Mouse (Mus musculus): ENCODE data around the gene Clec16a.
A peak's percentile ranks its signal among the peaks of the same experiment; 100 is the strongest.

The Clec16a gene

GRCm38 (mm10) chr16:10577548-10577947 lies 32.4 kb downstream of the Clec16a start:
- DNase-seq (ENCODE audit: extremely low read depth, insufficient read length, low spot score) = no peak

DNA sequence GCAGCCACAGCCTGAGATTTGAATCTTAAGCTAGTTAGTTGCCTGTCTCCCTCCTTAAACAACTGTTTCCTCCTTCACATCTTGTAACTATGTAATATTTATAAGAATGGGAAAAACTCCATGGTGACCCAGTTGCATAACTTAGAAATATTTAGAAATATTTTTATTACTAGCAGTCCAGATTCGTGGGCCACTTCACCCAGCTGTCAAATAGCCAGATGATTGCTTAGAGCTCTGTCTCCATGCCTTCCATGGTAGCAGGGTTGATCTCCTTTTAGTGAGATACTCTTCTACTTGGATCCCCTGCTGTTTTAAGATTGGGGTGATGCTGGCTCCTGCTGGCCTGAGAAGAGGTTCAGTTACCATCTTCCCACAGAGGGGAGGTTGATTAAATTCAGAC lies 33.2 kb downstream of the Clec16a start:
- no peak for DNase-seq (ENCODE audit: extremely low read depth, insufficient read length, low spot score)

GRCm38 (mm10) chr16:10581234-10581898 lies 36.2 kb downstream of the Clec16a start:
- DNase-seq (ENCODE audit: extremely low read depth, insufficient read length, low spot score) = no peak

GRCm38 (mm10) chr16:10585165-10585564 lies 40.0 kb downstream of the Clec16a start:
- peak; percentile 26 for DNase-seq (ENCODE audit: extremely low read depth, insufficient read length, low spot score)

GRCm38 (mm10) chr16:10586546-10586945 lies 41.4 kb downstream of the Clec16a start:
- no peak for DNase-seq (ENCODE audit: extremely low read depth, insufficient read length, low spot score)

- DNase-seq (ENCODE audit: extremely low read depth, insufficient read length, low spot score) = no peak
These were observed 55.0 kb downstream of the Clec16a start for GRCm38 (mm10) chr16:10599888-10600740.

GRCm38 (mm10) chr16:10607802-10608201 lies 62.7 kb downstream of the Clec16a start:
- no peak for DNase-seq (ENCODE audit: extremely low read depth, insufficient read length, low spot score)

GRCm38 (mm10) chr16:10609921-10610320 lies 64.8 kb downstream of the Clec16a start:
- no peak for DNase-seq (ENCODE audit: extremely low read depth, insufficient read length, low spot score)

GRCm38 (mm10) chr16:10610801-10611200 lies 65.7 kb downstream of the Clec16a start:
- no peak for DNase-seq (ENCODE audit: extremely low read depth, insufficient read length, low spot score)

DNA sequence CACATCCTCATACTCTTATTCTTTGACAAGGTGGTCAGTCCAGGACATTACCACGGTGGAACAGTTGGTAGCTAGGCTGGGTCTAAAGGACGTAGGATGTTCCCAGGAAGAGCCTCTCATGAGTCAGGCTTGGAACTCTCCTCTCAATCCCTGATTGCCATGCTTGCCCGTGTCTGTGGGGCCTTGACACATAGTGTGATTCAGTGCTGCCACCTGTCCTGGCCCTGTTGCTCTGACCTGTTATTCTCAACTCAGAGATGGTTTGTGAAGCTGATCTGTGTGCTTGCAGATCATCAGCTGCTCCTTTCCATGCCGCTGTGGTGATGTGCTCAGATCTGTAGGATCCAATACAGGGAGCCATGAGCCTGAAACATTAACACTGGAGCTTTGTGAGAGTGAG lies 66.2 kb downstream of the Clec16a start:
- DNase-seq (ENCODE audit: extremely low read depth, insufficient read length, low spot score) = no peak

DNA sequence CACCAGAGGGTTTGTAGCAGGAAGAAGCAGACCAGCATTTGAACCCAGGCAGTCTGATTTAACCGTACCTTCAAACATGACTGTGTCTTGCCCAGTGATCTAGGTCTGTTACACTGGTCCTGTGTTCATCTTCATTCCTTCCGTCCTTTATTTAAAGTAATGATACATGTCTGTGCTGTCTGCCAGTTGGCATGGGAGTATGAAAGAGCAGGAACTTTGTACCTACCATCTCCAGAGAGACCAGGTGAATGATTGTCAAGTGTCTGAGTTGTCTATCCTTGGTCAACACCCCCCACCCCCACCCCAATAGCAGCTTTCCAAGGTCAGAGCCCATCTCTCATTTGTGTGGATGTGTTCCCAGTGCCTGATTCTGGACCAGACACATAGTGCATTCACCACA lies 68.9 kb downstream of the Clec16a start:
- no peak for DNase-seq (ENCODE audit: extremely low read depth, insufficient read length, low spot score)

- DNase-seq (ENCODE audit: extremely low read depth, insufficient read length, low spot score) = no peak
These were observed 75.9 kb downstream of the Clec16a start for GRCm38 (mm10) chr16:10620961-10621614.

DNA sequence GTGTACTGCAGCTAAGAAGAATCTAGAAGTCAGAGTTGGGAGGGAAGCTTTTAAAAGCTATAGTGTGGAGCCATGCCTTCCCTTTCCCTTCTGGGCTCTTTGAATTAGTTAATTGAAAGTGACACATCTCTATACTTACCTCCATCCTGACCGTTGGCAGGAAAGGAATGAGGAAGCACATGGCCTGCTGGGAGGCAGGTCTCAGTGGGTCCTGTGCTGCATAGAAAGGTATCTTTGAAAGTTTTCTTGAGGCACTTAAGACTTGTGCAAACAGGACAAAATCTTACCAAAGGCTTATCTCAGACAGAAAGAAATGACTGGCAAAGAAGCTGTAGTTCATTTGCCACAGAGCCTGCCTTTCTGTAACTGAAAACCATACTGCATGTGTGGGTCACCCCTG lies 76.6 kb downstream of the Clec16a start:
- DNase-seq (ENCODE audit: extremely low read depth, insufficient read length, low spot score) = no peak

- no peak for DNase-seq (ENCODE audit: extremely low read depth, insufficient read length, low spot score)
These were observed 81.0 kb downstream of the Clec16a start for GRCm38 (mm10) chr16:10626116-10626515.

- no peak for DNase-seq (ENCODE audit: extremely low read depth, insufficient read length, low spot score)
These were observed 82.1 kb downstream of the Clec16a start for GRCm38 (mm10) chr16:10627136-10627668.

DNA sequence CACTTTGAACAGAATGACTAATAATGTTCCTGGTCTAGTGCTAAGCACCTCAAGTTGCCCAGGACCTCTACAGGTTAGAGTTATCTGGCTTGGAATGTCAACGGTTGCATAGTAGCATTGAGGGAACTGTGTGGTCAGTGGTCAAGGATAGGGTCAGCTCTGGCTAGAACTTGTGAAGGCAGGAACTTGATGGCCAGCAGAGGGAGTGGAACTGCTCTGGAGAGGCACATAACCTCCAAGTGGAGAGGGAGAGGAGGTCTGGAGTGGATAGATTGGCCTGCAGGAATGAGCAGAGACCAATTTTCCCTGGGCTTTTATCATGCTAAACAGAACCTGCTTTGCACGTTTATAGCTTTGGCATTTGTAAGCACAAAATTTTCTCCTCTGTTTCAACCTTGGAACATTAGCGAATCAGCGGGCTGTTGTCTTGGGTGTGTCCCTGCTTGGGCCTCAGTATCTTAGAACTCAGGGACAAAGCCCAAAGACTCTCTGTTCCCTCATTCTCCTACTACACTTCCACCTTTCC lies 83.0 kb downstream of the Clec16a start:
- DNase-seq (ENCODE audit: extremely low read depth, insufficient read length, low spot score) = no peak

- DNase-seq (ENCODE audit: extremely low read depth, insufficient read length, low spot score) = no peak
These were observed 83.8 kb downstream of the Clec16a start for GRCm38 (mm10) chr16:10628960-10629359.

GRCm38 (mm10) chr16:10629361-10629760 lies 84.2 kb downstream of the Clec16a start:
- DNase-seq (ENCODE audit: extremely low read depth, insufficient read length, low spot score) = no peak

DNA sequence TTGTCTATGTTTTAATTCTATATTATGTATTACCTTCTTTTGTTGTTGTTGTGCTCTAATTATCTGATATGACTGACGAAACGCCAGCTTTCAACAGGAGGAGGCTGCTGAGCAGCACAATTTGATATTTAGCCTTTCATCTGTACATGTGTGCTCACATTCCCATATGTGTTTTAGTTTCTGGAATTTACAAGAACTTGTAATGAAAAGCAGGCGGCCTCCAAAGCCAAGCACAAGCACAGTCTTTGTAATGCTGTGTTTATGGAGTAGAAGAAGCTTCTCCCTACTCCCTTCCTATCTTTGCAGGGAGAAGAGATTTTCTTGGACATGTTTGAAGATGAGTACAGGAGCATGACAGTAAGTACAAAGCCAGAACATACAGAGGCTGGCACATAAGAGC lies 89.8 kb downstream of the Clec16a start:
- no peak for DNase-seq (ENCODE audit: extremely low read depth, insufficient read length, low spot score)

DNA sequence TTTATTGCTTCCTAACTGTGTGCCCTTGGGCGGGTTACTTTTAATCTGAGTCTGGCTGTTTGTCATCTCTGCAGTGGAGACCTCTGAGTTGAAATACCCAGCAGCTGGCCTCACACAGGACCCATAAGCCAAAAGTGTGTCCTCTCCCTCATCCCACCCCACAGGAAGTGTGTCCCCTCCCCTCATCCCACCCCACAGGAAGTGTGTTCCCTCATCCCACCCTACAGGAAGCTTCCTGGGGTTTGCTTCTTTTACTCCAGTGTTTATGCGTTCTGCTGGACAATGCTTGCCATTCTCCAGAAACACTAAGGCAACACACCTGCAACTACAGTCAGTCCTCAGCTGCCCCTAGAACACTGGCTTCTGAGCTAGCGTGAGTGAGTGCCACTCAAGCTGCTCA lies 92.8 kb downstream of the Clec16a start:
- DNase-seq (ENCODE audit: extremely low read depth, insufficient read length, low spot score) = no peak
